Mouse (Mus musculus) stomach, postnatal 0 days (tissue): ENCODE results near the gene Sardh. TPM values are rescaled to one million over a fixed set of nuclear protein-coding genes. Genes with fewer than 3 reads are reported as not detected.

ENCODE experiments used
- ATAC-seq: fragments of 200-750 bp; cut with Nextera tagmentation; 2 replicates; pipeline ENCODE4 v1.8.0; 2017; ENCODE audit not compliant: low FRiP score, low TSS enrichment
- DNase-seq: peaks from one replicate; pipeline ENCODE4 v3.0.0-alpha.2; 2016; ENCODE audit warnings: low spot score
- H3K27ac ChIP-seq: fragments of 300-500 bp; sonication (generic); replicated peaks from 2 replicates; pipeline ENCODE4 v1.5.1; 2014; ENCODE audit warnings: mild to moderate bottlenecking, control low read depth
- H3K27me3 ChIP-seq: fragments of 300-500 bp; sonication (generic); 2 replicates; pipeline ENCODE4 v1.6.1; 2014; ENCODE audit warnings: low read length; ENCODE audit not compliant: control insufficient read depth, insufficient read depth
- H3K36me3 ChIP-seq: fragments of 300-500 bp; sonication (generic); 2 replicates; pipeline ENCODE4 v1.6.1; 2014; ENCODE audit warnings: low read length, mixed read lengths; ENCODE audit not compliant: control insufficient read depth, insufficient read depth
- H3K4me1 ChIP-seq: fragments of 300-500 bp; sonication (generic); replicated peaks from 2 replicates; pipeline ENCODE4 v1.6.1; 2014; ENCODE audit warnings: antibody characterized with exemption; ENCODE audit not compliant: control insufficient read depth, insufficient read depth
- H3K4me2 ChIP-seq: fragments of 300-500 bp; sonication (generic); replicated peaks from 2 replicates; pipeline ENCODE4 v1.6.1; 2014; ENCODE audit warnings: low read depth, mild to moderate bottlenecking, control low read depth, moderate library complexity
- H3K4me3 ChIP-seq: fragments of 300-500 bp; sonication (generic); 2 replicates; pipeline ENCODE4 v1.5.1; 2014; ENCODE audit warnings: low read depth, low read length, control low read depth
- H3K9ac ChIP-seq: fragments of 300-500 bp; sonication (generic); 2 replicates; pipeline ENCODE4 v1.6.1; 2014; ENCODE audit warnings: mild to moderate bottlenecking, low read length, control low read depth, mixed read lengths
- H3K9me3 ChIP-seq: fragments of 300-500 bp; sonication (generic); 2 replicates; pipeline ENCODE4 v1.6.1; 2016; ENCODE audit warnings: low read length; ENCODE audit not compliant: control insufficient read depth
- CTCF ChIP-seq: IDR thresholded peaks from 2 replicates; pipeline ENCODE4 v1.5.1; 2016; ENCODE audit warnings: antibody characterized with exemption, low read depth, mild to moderate bottlenecking, moderate library complexity
- EP300 ChIP-seq: optimal IDR thresholded peaks from 2 replicates; pipeline ENCODE3; 2016; ENCODE audit warnings: antibody characterized with exemption
- WGBS: fragments of 180-500 bp; shearing (Covaris S2); extraction: QIAGEN DNeasy Blood & Tissue Kit; methylation state at CpG from one replicate; pipeline ENCODE4 v1.1.7; 2014; 5-methylcytosine and 5-hydroxymethylcytosine counted together
- polyA plus RNA-seq: library from polyadenylated mRNA; unstranded; fragments of >200 nt; fragmentation: Nextera tagmentation; extraction: Ambion mirVana; gene quantifications from 2 replicates; pipeline ENCODE4 v1.2.1, GENCODE M21; 2015

The Sardh gene
- polyA plus RNA-seq, 1 experiment from 2014 or later = 8.9 TPM

GRCm38 (mm10) chr2:27209370-27209769 is 38.8 kb downstream of the Sardh start:
- Histone ChIP-seq H3K4me1 (no peaks in the 10 kb centered on the region), H3K27ac (no peak overlapping the region), H3K9ac (no peak overlapping the region), H3K9me3 (no peaks in the 10 kb centered on the region), H3K4me3 (no peak overlapping the region), H3K27me3 (no peaks in the 10 kb centered on the region), H3K4me2 (no peak overlapping the region), H3K36me3 (no peaks in the 10 kb centered on the region)
- TF ChIP-seq CTCF = no peak
- no peak for TF ChIP-seq EP300
- WGBS = 59% methylated on average over 8 of the region's 9 CpGs
- DNase-seq (no peak), ATAC-seq (no peak)

GRCm38 (mm10) chr2:27207126-27207525 is 41.0 kb downstream of the Sardh start:
- Histone ChIP-seq H3K4me3 (no peak overlapping the region), H3K36me3 (no peaks in the 10 kb centered on the region), H3K4me2 (no peak overlapping the region), H3K4me1 (no peaks in the 10 kb centered on the region), H3K9ac (no peak overlapping the region), H3K9me3 (no peaks in the 10 kb centered on the region), H3K27me3 (no peaks in the 10 kb centered on the region), H3K27ac (no peak overlapping the region)
- TF ChIP-seq CTCF (no peak), EP300 (no peak)
- no peak for DNase-seq
- no peak for ATAC-seq
- WGBS = 87% methylated on average over 5 of the region's 5 CpGs

DNA sequence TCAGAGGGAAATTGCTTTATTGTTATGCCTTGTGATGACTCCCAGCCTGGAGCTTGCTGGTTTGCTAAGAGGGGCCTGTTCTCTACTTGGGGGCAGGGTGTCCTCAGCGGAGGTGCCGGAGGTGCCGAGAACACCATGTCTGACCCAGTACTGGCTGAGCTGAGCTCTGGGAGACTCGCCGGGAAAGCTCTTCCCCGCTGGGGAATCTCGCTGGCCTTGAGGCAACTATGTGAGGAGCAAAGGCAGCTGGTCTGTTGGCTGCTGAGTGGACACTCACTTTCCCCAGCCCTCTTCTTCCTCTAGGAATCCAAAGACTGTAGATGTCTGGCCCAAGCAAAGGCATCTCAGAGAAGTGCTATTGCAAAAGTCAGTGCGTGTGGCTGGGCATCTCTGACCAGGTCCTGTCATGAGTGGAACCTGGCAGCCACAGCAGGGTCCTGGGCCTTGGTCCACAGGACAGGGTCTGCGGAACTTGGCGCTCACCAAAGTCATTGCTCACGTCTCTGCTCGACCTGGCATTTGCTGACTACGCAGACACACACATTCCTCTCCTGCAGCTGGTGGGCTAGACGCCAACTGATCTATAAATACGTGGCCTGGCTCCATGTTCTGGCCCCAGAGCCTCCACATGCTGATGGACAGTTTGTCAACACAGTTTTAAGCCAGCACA is 41.9 kb downstream of the Sardh start:
- Histone ChIP-seq H3K9ac (no peak overlapping the region), H3K4me1 (no peaks in the 10 kb centered on the region), H3K4me3 (no peak overlapping the region), H3K27ac (peak overlapping the region; percentile 35), H3K36me3 (no peaks in the 10 kb centered on the region), H3K9me3 (no peaks in the 10 kb centered on the region), H3K27me3 (no peaks in the 10 kb centered on the region), H3K4me2 (no peak overlapping the region)
- DNase-seq = peak; percentile 18
- WGBS = 51% methylated on average over 15 of the region's 15 CpGs
- TF ChIP-seq EP300 = no peak
- no peak for TF ChIP-seq CTCF
- peak; percentile 23; the same call in 1 of the 2 replicates for ATAC-seq

- TF ChIP-seq CTCF (no peak), EP300 (no peak)
- no peaks in the 10 kb centered on the region for H3K36me3 ChIP-seq
- H3K4me2 ChIP-seq = no peak overlapping the region
- H3K9ac ChIP-seq = no peak overlapping the region
- no peak overlapping the region for H3K4me3 ChIP-seq
- 52% methylated on average over 10 of the region's 10 CpGs for WGBS
- no peaks in the 10 kb centered on the region for H3K4me1 ChIP-seq
- ATAC-seq = no peak
- H3K9me3 ChIP-seq = no peaks in the 10 kb centered on the region
- H3K27me3 ChIP-seq = no peaks in the 10 kb centered on the region
- no peak for DNase-seq
- H3K27ac ChIP-seq = peak overlapping the region; percentile 35; the same call in 1 of the 2 replicates
These were observed 42.5 kb downstream of the Sardh start for GRCm38 (mm10) chr2:27205666-27206065.

DNA sequence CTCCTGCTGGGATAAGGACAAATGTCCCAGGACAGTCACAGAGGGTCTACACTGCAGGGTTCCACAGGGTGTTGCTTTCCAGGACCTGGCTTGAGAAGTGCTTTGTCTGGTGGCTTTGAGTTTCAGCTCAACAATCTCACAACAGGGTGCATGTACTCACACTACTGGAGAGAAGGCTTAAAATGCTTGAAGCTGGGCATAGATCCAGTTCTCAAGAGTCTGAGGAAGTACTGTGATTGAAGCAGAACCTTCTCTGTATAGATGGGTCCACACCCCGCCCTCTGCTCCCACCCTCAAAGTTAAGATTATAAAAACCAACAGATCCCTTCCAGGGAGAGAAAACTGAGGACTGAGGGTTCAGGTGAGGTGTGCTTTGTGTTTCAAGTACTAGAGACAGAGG is 47.6 kb downstream of the Sardh start:
- no peak overlapping the region for H3K9ac ChIP-seq
- DNase-seq = no peak
- no peak for ATAC-seq
- no peaks in the 10 kb centered on the region for H3K36me3 ChIP-seq
- no peaks in the 10 kb centered on the region for H3K4me1 ChIP-seq
- H3K27me3 ChIP-seq = no peaks in the 10 kb centered on the region
- no peak overlapping the region for H3K4me3 ChIP-seq
- TF ChIP-seq CTCF = no peak
- no peaks in the 10 kb centered on the region for H3K9me3 ChIP-seq
- H3K4me2 ChIP-seq = no peak overlapping the region
- WGBS = 69% methylated on average over 1 of the region's 1 CpGs
- no peak overlapping the region for H3K27ac ChIP-seq

DNA sequence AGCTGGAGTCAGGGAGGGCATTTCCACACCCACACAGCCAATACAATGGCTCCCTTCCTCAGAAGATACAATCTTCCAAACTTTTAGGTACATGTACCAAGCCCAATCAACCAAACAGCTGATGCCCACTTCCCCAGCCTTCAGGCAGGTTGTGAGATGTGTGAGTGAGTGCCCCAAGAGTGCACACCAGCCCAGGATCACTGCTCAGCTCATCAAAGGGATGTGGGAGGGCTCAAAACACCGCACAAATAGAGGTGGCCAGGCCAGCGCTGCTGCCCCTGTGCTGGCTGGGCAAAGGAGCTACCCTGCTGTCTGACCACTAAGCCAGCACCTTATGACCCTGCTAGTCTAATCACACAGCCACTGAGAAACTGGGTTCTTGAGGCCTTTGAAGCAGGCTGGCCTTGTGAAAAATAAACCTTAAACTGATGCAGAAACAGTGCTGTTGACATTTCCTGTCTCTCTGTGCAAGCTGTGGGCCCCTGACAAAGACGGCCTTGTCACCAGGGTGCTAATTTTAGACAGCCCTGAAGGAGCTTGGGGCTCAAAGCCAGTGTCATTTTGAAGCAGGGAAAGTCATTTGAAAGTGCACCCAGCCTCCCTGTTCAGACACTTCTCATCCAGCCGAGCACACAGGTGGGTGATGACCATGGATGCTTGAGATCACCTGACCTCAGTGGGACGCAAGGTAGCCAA is 49.4 kb downstream of the Sardh start:
- TF ChIP-seq EP300 (no peak), CTCF (no peak)
- WGBS = 58% methylated on average over 5 of the region's 5 CpGs
- no peak overlapping the region for H3K27ac ChIP-seq

More for the DNA sequence above, 49.4 kb downstream of the Sardh start:
- no peak overlapping the region for H3K4me3 ChIP-seq
- H3K36me3 ChIP-seq = no peaks in the 10 kb centered on the region
- no peaks in the 10 kb centered on the region for H3K4me1 ChIP-seq
- H3K27me3 ChIP-seq = no peaks in the 10 kb centered on the region
- H3K9me3 ChIP-seq = no peaks in the 10 kb centered on the region
- H3K9ac ChIP-seq = no peak overlapping the region
- no peak overlapping the region for H3K4me2 ChIP-seq
- ATAC-seq (no peak), DNase-seq (no peak)
